Mouse (Mus musculus) forebrain, embryonic 16.5 days (tissue): ENCODE measurements around the gene Arsg. TPM values are rescaled to one million over a fixed set of nuclear protein-coding genes. Genes with fewer than 3 reads are reported as not detected.

Source experiments
- ATAC-seq: fragments of 200-750 bp; cut with Nextera tagmentation; 2 replicates; pipeline ENCODE4 v1.8.0; 2017; ENCODE audit warnings: mild to moderate bottlenecking, moderate library complexity
- H3K27ac ChIP-seq: fragments of 300-500 bp; sonication (generic); 2 replicates; pipeline ENCODE4 v1.5.1; 2014; ENCODE audit warnings: low read length, control low read depth
- H3K27me3 ChIP-seq: fragments of 300-500 bp; sonication (generic); replicated peaks from 2 replicates; pipeline ENCODE4 v1.6.1; 2014; ENCODE audit warnings: low read length; ENCODE audit not compliant: control insufficient read depth, insufficient read depth
- H3K36me3 ChIP-seq: fragments of 300-500 bp; sonication (generic); 2 replicates; pipeline ENCODE4 v1.6.1; 2014; ENCODE audit not compliant: control insufficient read depth, insufficient read depth
- H3K4me1 ChIP-seq: fragments of 300-500 bp; sonication (generic); replicated peaks from 2 replicates; pipeline ENCODE4 v1.6.1; 2014; ENCODE audit warnings: low read length; ENCODE audit not compliant: control insufficient read depth, insufficient read depth
- H3K4me2 ChIP-seq: fragments of 300-500 bp; sonication (generic); 2 replicates; pipeline ENCODE4 v1.6.1; 2014; ENCODE audit warnings: mild to moderate bottlenecking, low read length, control low read depth
- H3K4me3 ChIP-seq: fragments of 300-500 bp; sonication (generic); replicated peaks from 2 replicates; pipeline ENCODE4 v1.5.1; 2014; ENCODE audit warnings: mild to moderate bottlenecking, low read length, control low read depth
- H3K9ac ChIP-seq: fragments of 300-500 bp; sonication (generic); replicated peaks from 2 replicates; pipeline ENCODE4 v1.6.1; 2014; ENCODE audit warnings: low read depth, low read length, control low read depth
- H3K9me3 ChIP-seq: fragments of 300-500 bp; sonication (generic); 2 replicates; pipeline ENCODE4 v1.6.1; 2016; ENCODE audit warnings: low read length; ENCODE audit not compliant: control insufficient read depth
- WGBS: fragments of 180-500 bp; shearing (Covaris S2); extraction: QIAGEN DNeasy Blood & Tissue Kit; methylation state at CpG from one replicate; pipeline ENCODE4 v1.1.7; 2014; 5-methylcytosine and 5-hydroxymethylcytosine counted together
- polyA plus RNA-seq: library from polyadenylated mRNA; unstranded; fragments of >200 nt; fragmentation: Nextera tagmentation; extraction: Ambion mirVana; gene quantifications from 2 replicates; pipeline ENCODE4 v1.2.1, GENCODE M21; 2015

Arsg gene
- polyA plus RNA-seq, 1 experiment from 2014 or later = 4.1 TPM

- Histone ChIP-seq H3K4me1 (no peaks in the 10 kb centered on the region; the same call in 1 of the 2 replicates), H3K4me3 (no peak overlapping the region), H3K4me2 (no peak overlapping the region), H3K9me3 (no peaks in the 10 kb centered on the region), H3K9ac (no peak overlapping the region), H3K36me3 (no peaks in the 10 kb centered on the region), H3K27ac (no peak overlapping the region), H3K27me3 (no peaks in the 10 kb centered on the region)
- no peak for ATAC-seq
- 35% methylated on average over 9 of the region's 9 CpGs for WGBS
Observed at GRCm38 (mm10) chr11:109560793-109561257, 87.7 kb downstream of the Arsg start.

- no peak overlapping the region for H3K4me3 ChIP-seq
- no peak overlapping the region for H3K9ac ChIP-seq
- H3K27ac ChIP-seq = no peak overlapping the region
- WGBS = 76% methylated on average over 3 of the region's 3 CpGs
- no peaks in the 10 kb centered on the region for H3K9me3 ChIP-seq
- no peaks in the 10 kb centered on the region for H3K36me3 ChIP-seq
- H3K4me1 ChIP-seq = no peaks in the 10 kb centered on the region; the same call in 1 of the 2 replicates
- ATAC-seq = no peak
- no peak overlapping the region for H3K4me2 ChIP-seq
- no peaks in the 10 kb centered on the region for H3K27me3 ChIP-seq
Observed at GRCm38 (mm10) chr11:109561445-109561844, 88.3 kb downstream of the Arsg start.

GRCm38 (mm10) chr11:109563708-109564107, 90.5 kb downstream of the Arsg start:
- Histone ChIP-seq H3K4me3 (no peak overlapping the region), H3K4me1 (no peaks in the 10 kb centered on the region; the same call in 1 of the 2 replicates), H3K4me2 (no peak overlapping the region), H3K36me3 (no peaks in the 10 kb centered on the region), H3K9me3 (no peaks in the 10 kb centered on the region), H3K27ac (no peak overlapping the region), H3K27me3 (no peaks in the 10 kb centered on the region), H3K9ac (no peak overlapping the region)
- WGBS = 92% methylated on average over 4 of the region's 4 CpGs
- no peak for ATAC-seq

- ATAC-seq = no peak
- whole genome bisulfite sequencing = 76% methylated on average over 15 of the region's 15 CpGs
Observed at GRCm38 (mm10) chr11:109564466-109565214, 91.5 kb downstream of the Arsg start.

GRCm38 (mm10) chr11:109569007-109569618, 95.9 kb downstream of the Arsg start:
- H3K9me3 ChIP-seq = no peaks in the 10 kb centered on the region
- no peaks in the 10 kb centered on the region for H3K36me3 ChIP-seq
- no peaks in the 10 kb centered on the region for H3K27me3 ChIP-seq
- no peak overlapping the region for H3K4me2 ChIP-seq
- no peaks in the 10 kb centered on the region; the same call in 1 of the 2 replicates for H3K4me1 ChIP-seq
- H3K4me3 ChIP-seq = no peak overlapping the region
- no peak overlapping the region for H3K9ac ChIP-seq
- 56% methylated on average over 12 of the region's 12 CpGs for WGBS
- ATAC-seq = no peak
- no peak overlapping the region for H3K27ac ChIP-seq

More at GRCm38 (mm10) chr11:109564466-109565214, 91.5 kb downstream of the Arsg start:
- Histone ChIP-seq H3K4me1 (no peaks in the 10 kb centered on the region; the same call in 1 of the 2 replicates), H3K4me2 (no peak overlapping the region), H3K36me3 (no peaks in the 10 kb centered on the region), H3K4me3 (no peak overlapping the region), H3K27ac (no peak overlapping the region), H3K9ac (no peak overlapping the region), H3K9me3 (no peaks in the 10 kb centered on the region), H3K27me3 (no peaks in the 10 kb centered on the region)

GRCm38 (mm10) chr11:109569809-109570208, 96.6 kb downstream of the Arsg start:
- Histone ChIP-seq H3K4me2 (no peak overlapping the region), H3K27ac (no peak overlapping the region), H3K36me3 (no peaks in the 10 kb centered on the region), H3K4me3 (no peak overlapping the region), H3K4me1 (peaks cover 3% of the 10 kb centered on the region; the same call in 1 of the 2 replicates), H3K9ac (no peak overlapping the region), H3K9me3 (no peaks in the 10 kb centered on the region), H3K27me3 (no peaks in the 10 kb centered on the region)
- ATAC-seq = no peak
- WGBS = 77% methylated on average over 7 of the region's 7 CpGs

- Histone ChIP-seq H3K9ac (no peak overlapping the region), H3K9me3 (no peaks in the 10 kb centered on the region), H3K36me3 (no peaks in the 10 kb centered on the region), H3K4me1 (peaks cover 17% of the 10 kb centered on the region), H3K27me3 (no peaks in the 10 kb centered on the region), H3K27ac (no peak overlapping the region), H3K4me3 (no peak overlapping the region), H3K4me2 (no peak overlapping the region)
- 88% methylated on average over 11 of the region's 11 CpGs for WGBS
- ATAC-seq = no peak
Observed at GRCm38 (mm10) chr11:109572051-109572450, 98.9 kb downstream of the Arsg start.

GRCm38 (mm10) chr11:109574604-109575003, 101.4 kb downstream of the Arsg start:
- Histone ChIP-seq H3K27me3 (no peaks in the 10 kb centered on the region), H3K27ac (no peak overlapping the region), H3K4me1 (peaks cover 23% of the 10 kb centered on the region), H3K9ac (no peak overlapping the region), H3K4me2 (no peak overlapping the region), H3K36me3 (no peaks in the 10 kb centered on the region), H3K9me3 (no peaks in the 10 kb centered on the region), H3K4me3 (no peak overlapping the region)
- WGBS = 70% methylated on average over 2 of the region's 2 CpGs
- no peak for ATAC-seq

GRCm38 (mm10) chr11:109575832-109576231, 102.7 kb downstream of the Arsg start:
- H3K36me3 ChIP-seq = no peaks in the 10 kb centered on the region
- no peak overlapping the region for H3K4me3 ChIP-seq
- no peak overlapping the region for H3K4me2 ChIP-seq
- peak; percentile 79 for ATAC-seq
- peaks cover 23% of the 10 kb centered on the region for H3K4me1 ChIP-seq
- H3K27ac ChIP-seq = no peak overlapping the region
- no peaks in the 10 kb centered on the region for H3K27me3 ChIP-seq
- no peak overlapping the region for H3K9ac ChIP-seq
- H3K9me3 ChIP-seq = no peaks in the 10 kb centered on the region
- WGBS = 38% methylated on average over 6 of the region's 6 CpGs
